Mouse (Mus musculus): ENCODE results near the gene Mink1. TPM values are rescaled to one million over a fixed set of nuclear protein-coding genes. Genes with fewer than 3 reads are reported as not detected.
"Not testable (repeated sequence)": the region's sequence is repeated elsewhere in the genome, so short reads cannot be mapped to it uniquely, and the experiment has no call there.

Gene Mink1
- polyA plus RNA-seq (2014; fragmentation: Nextera tagmentation; extraction: Ambion mirVana), result 15.6 and 16.0 TPM in 2 replicates

GRCm38 (mm10) chr11:70562287-70562994 is at the start of gene Mink1:
TSS of gene Mink1 (plus strand) at chr11:70562881.
- DNase-seq (ENCODE audit: low spot score) (peak; percentile 87), ATAC-seq (replicated peaks; ENCODE audit: low FRiP score) (peak; percentile 84)
- Histone ChIP-seq H3K27me3 (replicated peaks; ENCODE audit: control insufficient read depth, insufficient read depth, low read length) (no peaks in the 10 kb centered on the region), H3K36me3 (ENCODE audit: control insufficient read depth, insufficient read depth, low read length) (no peaks in the 10 kb centered on the region), H3K4me1 (replicated peaks; ENCODE audit: control insufficient read depth, insufficient read depth, low read length) (peaks cover 23% of the 10 kb centered on the region), H3K9me3 (ENCODE audit: control insufficient read depth, low read length) (no peaks in the 10 kb centered on the region), H3K4me3 (ENCODE audit: low read depth, low read length) (peak within 1 kb of the TSS; percentile 84), H3K27ac (ENCODE audit: low read depth, low read length) (peak within 1 kb of the TSS; percentile 80), H3K4me2 (peak within 1 kb of the TSS; percentile 84), H3K9ac (ENCODE audit: low read depth, low read length) (peak within 1 kb of the TSS; percentile 84)
- WGBS, result 1% methylated on average over 54 of the region's 57 CpGs

- H3K27me3 ChIP-seq (replicated peaks; ENCODE audit: control insufficient read depth, insufficient read depth, low read length), result no peaks in the 10 kb centered on the region
- no peak overlapping the region for H3K9ac ChIP-seq (ENCODE audit: low read depth, low read length)
- H3K27ac ChIP-seq (ENCODE audit: low read depth, low read length), result no peak overlapping the region
- no peak overlapping the region for H3K4me2 ChIP-seq
- ATAC-seq (replicated peaks; ENCODE audit: low FRiP score) (no peak), DNase-seq (ENCODE audit: low spot score) (no peak)
- H3K4me3 ChIP-seq (ENCODE audit: low read depth, low read length), result no peak overlapping the region
- H3K9me3 ChIP-seq (ENCODE audit: control insufficient read depth, low read length), result no peaks in the 10 kb centered on the region
- WGBS, result 64% methylated on average over 11 of the region's 11 CpGs
- peaks cover 9% of the 10 kb centered on the region for H3K4me1 ChIP-seq (replicated peaks; ENCODE audit: control insufficient read depth, insufficient read depth, low read length)
- no peaks in the 10 kb centered on the region for H3K36me3 ChIP-seq (ENCODE audit: control insufficient read depth, insufficient read depth, low read length)
These were observed 49.2 kb upstream of the Mink1 start for GRCm38 (mm10) chr11:70513520-70513919.

- Histone ChIP-seq H3K9ac (ENCODE audit: low read depth, low read length) (no peak within 1 kb of the TSS), H3K4me3 (ENCODE audit: low read depth, low read length) (no peak within 1 kb of the TSS), H3K9me3 (ENCODE audit: control insufficient read depth, low read length) (no peaks in the 10 kb centered on the region), H3K27me3 (replicated peaks; ENCODE audit: control insufficient read depth, insufficient read depth, low read length) (no peaks in the 10 kb centered on the region), H3K4me2 (no peak within 1 kb of the TSS), H3K27ac (ENCODE audit: low read depth, low read length) (no peak within 1 kb of the TSS), H3K4me1 (replicated peaks; ENCODE audit: control insufficient read depth, insufficient read depth, low read length) (peaks cover 13% of the 10 kb centered on the region), H3K36me3 (ENCODE audit: control insufficient read depth, insufficient read depth, low read length) (no peaks in the 10 kb centered on the region)
- no peak for ATAC-seq (replicated peaks; ENCODE audit: low FRiP score)
- 87% methylated on average over 7 of the region's 7 CpGs for WGBS
- DNase-seq (ENCODE audit: low spot score), result no peak
These were observed 48.4 kb upstream of the Mink1 start, which contains the start of gene Vmo1 for GRCm38 (mm10) chr11:70514288-70514687. TSS of gene Vmo1 (minus strand) at chr11:70514616.

GRCm38 (mm10) chr11:70516352-70516751 is 46.3 kb upstream of the Mink1 start:
- Histone ChIP-seq H3K27me3 (replicated peaks; ENCODE audit: control insufficient read depth, insufficient read depth, low read length) (peaks cover 12% of the 10 kb centered on the region), H3K4me3 (ENCODE audit: low read depth, low read length) (no peak overlapping the region), H3K27ac (ENCODE audit: low read depth, low read length) (no peak overlapping the region), H3K9ac (ENCODE audit: low read depth, low read length) (no peak overlapping the region), H3K9me3 (ENCODE audit: control insufficient read depth, low read length) (no peaks in the 10 kb centered on the region), H3K4me1 (replicated peaks; ENCODE audit: control insufficient read depth, insufficient read depth, low read length) (peaks cover 23% of the 10 kb centered on the region), H3K4me2 (no peak overlapping the region), H3K36me3 (ENCODE audit: control insufficient read depth, insufficient read depth, low read length) (no peaks in the 10 kb centered on the region)
- ATAC-seq (replicated peaks; ENCODE audit: low FRiP score) (no peak), DNase-seq (ENCODE audit: low spot score) (no peak)
- WGBS, result 21% methylated on average over 2 of the region's 2 CpGs

GRCm38 (mm10) chr11:70518436-70518835 is 44.2 kb upstream of the Mink1 start:
- Histone ChIP-seq H3K27me3 (replicated peaks; ENCODE audit: control insufficient read depth, insufficient read depth, low read length) (peaks cover 12% of the 10 kb centered on the region), H3K9ac (ENCODE audit: low read depth, low read length) (no peak overlapping the region), H3K4me1 (replicated peaks; ENCODE audit: control insufficient read depth, insufficient read depth, low read length) (peaks cover 23% of the 10 kb centered on the region), H3K36me3 (ENCODE audit: control insufficient read depth, insufficient read depth, low read length) (no peaks in the 10 kb centered on the region), H3K4me3 (ENCODE audit: low read depth, low read length) (no peak overlapping the region), H3K4me2 (peak overlapping the region; percentile 69; the same call in 1 of the 2 replicates), H3K27ac (ENCODE audit: low read depth, low read length) (no peak overlapping the region), H3K9me3 (ENCODE audit: control insufficient read depth, low read length) (no peaks in the 10 kb centered on the region)
- ATAC-seq (replicated peaks; ENCODE audit: low FRiP score) (no peak), DNase-seq (ENCODE audit: low spot score) (no peak)
- 36% methylated on average over 1 of the region's 1 CpGs for WGBS

GRCm38 (mm10) chr11:70518923-70519322 is 43.8 kb upstream of the Mink1 start, which contains the start of gene Gltpd2:
TSS of gene Gltpd2 (plus strand) at chr11:70519196.
- Histone ChIP-seq H3K4me1 (replicated peaks; ENCODE audit: control insufficient read depth, insufficient read depth, low read length) (peaks cover 23% of the 10 kb centered on the region), H3K4me3 (ENCODE audit: low read depth, low read length) (peak within 1 kb of the TSS; percentile 44), H3K4me2 (peak within 1 kb of the TSS; percentile 69), H3K36me3 (ENCODE audit: control insufficient read depth, insufficient read depth, low read length) (no peaks in the 10 kb centered on the region), H3K27me3 (replicated peaks; ENCODE audit: control insufficient read depth, insufficient read depth, low read length) (peaks cover 12% of the 10 kb centered on the region), H3K9me3 (ENCODE audit: control insufficient read depth, low read length) (no peaks in the 10 kb centered on the region), H3K9ac (ENCODE audit: low read depth, low read length) (peak within 1 kb of the TSS; percentile 38), H3K27ac (ENCODE audit: low read depth, low read length) (peak within 1 kb of the TSS; percentile 44)
- ATAC-seq (replicated peaks; ENCODE audit: low FRiP score) (0 out of 2 replicates have a peak, but pooled peaks have one; percentile 34), DNase-seq (ENCODE audit: low spot score) (no peak)
- 71% methylated on average over 10 of the region's 10 CpGs for WGBS

DNA sequence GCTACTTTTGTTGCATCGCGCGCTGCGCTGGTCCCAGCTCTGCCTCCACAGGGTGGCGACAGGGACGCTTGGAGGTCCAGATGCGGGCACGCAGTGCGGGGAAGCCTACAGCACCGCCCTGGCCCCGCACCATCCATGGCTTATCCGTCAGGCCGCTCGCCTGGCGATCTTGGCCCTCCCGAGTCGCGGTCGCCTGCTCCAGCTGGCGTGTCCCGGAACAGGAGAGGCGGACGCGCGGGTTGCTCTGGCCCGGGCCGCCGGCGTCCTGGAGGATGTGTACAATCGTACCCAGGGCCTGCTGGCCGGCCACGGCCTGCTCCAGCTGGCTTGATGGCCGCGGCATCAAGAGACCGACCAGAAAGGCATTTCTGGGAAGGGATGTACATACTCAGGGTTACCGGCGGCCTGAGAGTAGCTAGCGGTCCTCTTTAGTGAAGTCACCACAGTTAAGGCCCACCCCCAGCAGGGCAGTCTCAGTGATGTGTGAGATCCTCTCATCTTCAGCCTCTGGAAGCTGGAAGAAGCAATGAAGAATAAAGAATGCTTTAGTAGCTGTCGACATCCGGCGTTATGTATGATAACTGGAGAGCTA is 42.4 kb upstream of the Mink1 start:
- H3K36me3 ChIP-seq (ENCODE audit: control insufficient read depth, insufficient read depth, low read length), result no peaks in the 10 kb centered on the region
- 16% methylated on average over 41 of the region's 41 CpGs for WGBS
- DNase-seq (ENCODE audit: low spot score) (peak; percentile 71), ATAC-seq (replicated peaks; ENCODE audit: low FRiP score) (no peak; the same call in 1 of the 2 replicates)
- peak overlapping the region; percentile 69 for H3K4me2 ChIP-seq
- no peaks in the 10 kb centered on the region for H3K9me3 ChIP-seq (ENCODE audit: control insufficient read depth, low read length)
- H3K9ac ChIP-seq (ENCODE audit: low read depth, low read length), result peak overlapping the region; percentile 38
- H3K4me1 ChIP-seq (replicated peaks; ENCODE audit: control insufficient read depth, insufficient read depth, low read length), result peaks cover 23% of the 10 kb centered on the region
- H3K27ac ChIP-seq (ENCODE audit: low read depth, low read length), result peak overlapping the region; percentile 44
- peaks cover 12% of the 10 kb centered on the region for H3K27me3 ChIP-seq (replicated peaks; ENCODE audit: control insufficient read depth, insufficient read depth, low read length)
- H3K4me3 ChIP-seq (ENCODE audit: low read depth, low read length), result peak overlapping the region; percentile 44

DNA sequence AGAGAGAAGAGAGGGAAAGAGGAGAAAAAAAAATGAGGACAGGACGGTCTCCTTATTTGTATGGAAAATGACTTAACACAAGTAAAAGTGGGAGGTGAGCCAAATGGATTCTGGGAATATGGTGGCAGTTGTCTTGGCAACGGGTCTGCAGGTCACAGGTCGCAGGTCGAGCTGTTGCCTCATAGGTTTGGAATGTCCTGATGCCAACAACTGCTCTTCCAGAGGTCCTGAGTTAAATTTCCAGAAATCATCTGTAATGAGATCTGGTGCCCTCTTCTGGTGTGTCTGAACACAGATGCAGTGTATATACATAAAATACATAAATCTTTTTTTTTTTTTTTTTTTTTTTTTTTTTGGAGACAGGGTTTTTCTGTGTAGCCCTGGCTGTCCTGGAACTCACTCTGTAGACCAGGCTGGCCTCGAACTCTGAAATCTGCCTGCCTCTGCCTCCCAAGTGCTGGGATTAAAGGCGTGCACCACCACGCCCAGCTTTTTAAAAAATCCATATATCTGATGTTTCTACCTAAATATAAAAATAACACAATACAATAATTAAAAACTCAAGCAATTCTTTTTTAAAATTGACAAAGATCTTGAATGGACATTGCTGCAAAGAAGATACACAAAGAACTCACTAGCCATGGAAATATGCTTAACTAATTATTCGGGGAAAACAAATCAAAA is 39.2 kb upstream of the Mink1 start:
- Histone ChIP-seq H3K27me3 (replicated peaks; ENCODE audit: control insufficient read depth, insufficient read depth, low read length) (peaks cover 12% of the 10 kb centered on the region), H3K36me3 (ENCODE audit: control insufficient read depth, insufficient read depth, low read length) (peaks cover 10% of the 10 kb centered on the region; the same call in 1 of the 2 replicates), H3K4me1 (replicated peaks; ENCODE audit: control insufficient read depth, insufficient read depth, low read length) (peaks cover 26% of the 10 kb centered on the region)
- not testable (repeated sequence) for H3K27ac ChIP-seq (ENCODE audit: low read depth, low read length); H3K4me2 ChIP-seq; H3K9ac ChIP-seq (ENCODE audit: low read depth, low read length); DNase-seq (ENCODE audit: low spot score); H3K4me3 ChIP-seq (ENCODE audit: low read depth, low read length); H3K9me3 ChIP-seq (ENCODE audit: control insufficient read depth, low read length); ATAC-seq (replicated peaks; ENCODE audit: low FRiP score)
- 86% methylated on average over 8 of the region's 8 CpGs for WGBS
